Mouse (Mus musculus) adrenal gland, adult 18-20 months (tissue): ENCODE measurements around the gene Etv6. TPM values are rescaled to one million over a fixed set of nuclear protein-coding genes. Genes with fewer than 3 reads are reported as not detected.

ENCODE experiments used
- DNase-seq, 2 experiments: peaks; one replicate each; pipeline ENCODE4 v3.0.0; 2021 to 2022; ENCODE audit warnings: low spot score in 2 of 2
- total RNA-seq, 2 experiments: library from RNA; stranded (reverse); gene quantifications; 1 replicate in 1 of 2; 2 replicates in 1 of 2; pipeline ENCODE4 v1.2.3; 2021

The Etv6 gene
- total RNA-seq, 2 experiments from 2014 or later = 32.6 to 55.2 TPM

DNA sequence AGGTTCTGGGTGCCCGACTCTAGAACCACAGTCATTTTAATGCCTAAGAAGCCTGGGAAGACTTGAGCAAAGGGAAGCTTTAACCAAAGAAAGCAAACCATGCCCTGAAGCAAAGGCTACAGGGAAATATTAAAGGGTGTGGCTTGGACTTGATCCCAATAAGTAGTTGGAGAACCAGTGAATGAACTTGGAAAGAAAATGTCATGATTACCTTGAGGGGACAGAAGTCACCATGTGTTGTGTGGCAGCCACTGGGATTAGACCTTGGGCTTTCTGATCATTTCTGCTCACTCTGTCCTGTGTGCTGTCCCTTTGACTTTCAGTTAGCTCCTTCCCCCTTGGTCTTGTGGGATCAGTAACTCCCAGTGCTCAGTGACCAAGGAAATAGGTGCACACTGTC lies 38.9 kb downstream of the Etv6 start:
- DNase-seq = no peak

DNA sequence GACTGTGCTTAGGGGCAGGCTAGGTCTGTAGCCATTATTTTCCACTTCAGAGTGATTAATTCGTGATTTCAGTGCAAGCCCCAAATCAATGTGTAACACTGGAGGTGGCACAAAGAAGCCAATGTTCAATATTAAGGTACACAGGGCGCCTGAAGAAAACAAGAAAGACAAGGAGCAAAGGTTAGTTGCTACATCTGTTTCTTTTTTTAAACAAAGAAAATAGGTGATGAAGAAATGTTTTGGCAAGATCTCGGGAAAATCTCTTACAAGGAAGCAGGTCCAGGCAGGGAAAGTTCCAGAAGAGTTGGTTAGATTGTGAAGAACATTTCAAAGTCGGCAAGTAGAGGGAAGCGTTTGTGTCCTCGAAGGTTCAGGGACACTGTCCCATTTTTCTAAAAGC lies 39.5 kb downstream of the Etv6 start:
- no peak for DNase-seq

DNA sequence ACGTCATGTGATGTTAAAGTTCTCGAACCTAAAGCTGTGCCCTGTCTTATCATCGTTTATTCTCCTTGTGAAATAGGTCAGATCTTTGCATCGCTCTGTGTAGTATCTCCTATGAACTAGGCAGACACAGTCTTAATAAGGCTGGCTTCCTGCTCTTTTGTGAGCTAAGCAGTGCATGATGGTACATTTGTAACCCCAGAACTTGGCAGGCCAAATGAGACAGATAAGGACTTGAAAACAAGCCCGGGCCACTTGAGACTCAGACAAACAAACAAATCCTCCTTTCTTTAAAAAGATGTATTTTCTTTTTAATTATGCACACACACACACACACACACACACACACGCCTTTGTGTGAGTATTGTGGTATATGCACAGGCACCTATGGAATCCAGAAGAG lies 42.5 kb downstream of the Etv6 start:
- DNase-seq = no peak

DNA sequence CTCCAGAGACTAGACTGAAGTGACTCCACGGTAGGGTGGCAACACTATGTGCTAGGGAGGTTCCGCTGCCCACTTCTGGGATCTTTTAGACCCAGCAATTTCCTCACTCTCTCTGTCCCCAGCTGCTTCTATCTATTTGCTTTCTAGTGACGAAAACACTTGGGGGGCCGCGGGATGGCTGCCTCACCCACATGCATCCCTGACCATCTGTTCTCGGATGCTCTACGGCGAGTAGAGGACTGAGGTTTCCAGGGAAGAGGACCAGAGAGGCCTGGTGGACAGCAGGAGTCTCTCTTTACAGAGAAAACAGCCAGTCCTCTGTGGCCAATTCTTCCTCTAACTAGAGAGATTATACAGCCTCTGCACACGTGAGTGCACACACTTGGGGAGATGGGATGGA lies 43.6 kb downstream of the Etv6 start:
- no peak for DNase-seq

DNA sequence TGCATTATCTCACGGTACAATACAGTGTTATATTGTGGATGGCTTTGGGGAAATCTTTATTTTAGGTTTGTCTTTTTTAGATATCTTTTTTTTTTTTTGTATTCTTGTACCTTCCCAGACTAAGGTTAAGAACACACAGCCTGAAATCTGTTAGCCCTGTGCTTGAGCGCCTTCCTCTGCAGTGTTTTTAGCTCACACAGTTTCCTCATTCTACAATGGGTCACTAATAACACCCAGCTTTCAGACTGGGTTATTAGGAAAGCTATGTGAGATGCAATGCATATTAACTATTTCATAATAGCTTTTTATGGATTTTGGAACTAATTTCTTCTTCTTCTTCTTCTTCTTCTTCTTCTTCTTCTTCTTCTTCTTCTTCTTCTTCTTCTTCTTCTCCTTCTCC lies 44.1 kb downstream of the Etv6 start:
- no peak for DNase-seq

DNA sequence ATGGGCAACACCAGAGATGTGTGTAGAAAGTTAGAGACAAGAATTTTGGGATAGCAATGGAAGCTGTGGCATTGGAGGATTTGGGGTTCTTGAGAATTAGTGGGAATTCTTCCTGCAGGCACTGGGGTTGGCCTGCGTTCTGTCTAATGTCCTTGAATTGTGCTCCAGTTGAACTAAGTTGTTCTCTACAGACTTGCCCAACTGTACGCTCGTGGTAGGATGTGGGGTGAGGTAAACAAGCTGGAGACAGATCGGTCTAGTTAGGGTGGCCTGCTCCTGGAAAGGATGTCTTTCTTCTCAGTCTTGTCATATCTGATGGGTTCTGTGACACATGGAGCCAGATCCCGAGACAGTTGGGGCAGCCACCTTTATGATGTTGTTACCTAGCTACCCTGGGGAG lies 45.4 kb downstream of the Etv6 start:
- DNase-seq = no peak

DNA sequence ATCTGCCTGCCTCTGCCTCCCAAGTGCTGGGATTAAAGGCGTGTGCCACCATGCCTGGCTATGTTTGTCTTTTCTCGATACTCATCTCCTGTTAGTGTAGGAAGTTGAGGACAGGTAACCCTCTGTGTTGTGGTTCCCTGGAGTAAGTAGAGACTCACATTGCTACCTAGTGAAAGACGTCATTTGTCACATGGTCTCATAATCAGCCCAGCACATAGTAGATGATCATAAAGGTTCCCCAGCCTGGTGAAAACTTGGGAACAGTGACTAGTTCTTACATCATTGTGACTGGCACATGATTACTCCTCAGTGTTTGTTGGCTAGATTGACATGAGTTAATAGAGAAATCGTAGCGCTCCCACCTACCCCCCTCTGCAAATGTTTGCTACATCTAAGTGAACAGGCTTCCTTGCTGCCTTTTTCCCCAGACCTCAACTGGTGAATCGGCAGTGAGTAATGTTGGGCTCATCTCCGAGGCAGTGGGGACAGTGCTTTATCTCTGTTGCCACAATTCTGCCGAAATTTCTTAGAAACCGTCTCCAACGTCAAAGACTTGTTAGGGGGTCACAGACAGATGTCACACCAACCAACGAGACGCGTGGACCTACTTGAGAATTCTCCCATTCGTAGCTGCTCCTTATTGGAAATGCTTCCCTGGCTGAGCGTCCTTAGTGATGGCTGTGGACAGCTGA lies 46.9 kb downstream of the Etv6 start:
- DNase-seq = no peak

DNA sequence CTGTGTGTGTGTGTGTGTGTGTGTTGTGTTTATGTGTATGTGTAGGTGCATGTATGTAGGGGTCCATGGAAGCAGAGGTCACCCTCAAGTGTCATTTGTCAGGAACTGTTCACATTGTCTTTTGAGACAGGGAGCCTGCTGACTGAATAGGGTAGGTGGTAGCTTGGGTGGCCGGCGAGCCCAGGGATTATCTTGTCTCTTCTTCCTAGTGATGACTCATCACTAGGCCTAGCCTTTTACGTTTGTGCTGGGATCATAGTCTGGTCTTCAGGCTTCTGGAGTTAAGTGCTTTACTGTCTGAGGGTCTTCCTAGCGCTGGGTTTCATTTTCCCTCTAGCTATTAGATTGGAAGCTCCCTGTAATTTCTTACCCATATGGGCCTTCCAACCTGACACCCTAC lies 47.9 kb downstream of the Etv6 start:
- DNase-seq = no peak

DNA sequence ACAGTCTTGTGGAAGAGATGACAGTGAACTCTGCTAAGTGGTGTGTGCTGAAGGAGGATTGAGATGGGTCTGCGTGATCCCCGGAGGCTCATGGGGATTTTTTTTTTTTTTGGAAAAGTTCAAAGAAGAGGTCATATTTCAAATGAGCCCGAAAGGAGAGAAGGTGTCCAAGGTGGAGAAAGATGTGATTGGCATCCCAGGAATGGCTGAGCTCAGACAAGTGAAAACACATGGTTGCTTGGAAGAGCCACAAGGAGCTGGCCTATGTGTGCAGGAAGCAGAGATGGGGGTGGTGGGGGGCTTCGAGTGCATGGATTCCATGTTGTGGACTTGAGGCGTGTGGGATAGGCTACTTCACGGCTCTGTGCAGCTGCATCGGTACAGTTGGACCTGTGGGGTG lies 50.9 kb downstream of the Etv6 start:
- no peak for DNase-seq

DNA sequence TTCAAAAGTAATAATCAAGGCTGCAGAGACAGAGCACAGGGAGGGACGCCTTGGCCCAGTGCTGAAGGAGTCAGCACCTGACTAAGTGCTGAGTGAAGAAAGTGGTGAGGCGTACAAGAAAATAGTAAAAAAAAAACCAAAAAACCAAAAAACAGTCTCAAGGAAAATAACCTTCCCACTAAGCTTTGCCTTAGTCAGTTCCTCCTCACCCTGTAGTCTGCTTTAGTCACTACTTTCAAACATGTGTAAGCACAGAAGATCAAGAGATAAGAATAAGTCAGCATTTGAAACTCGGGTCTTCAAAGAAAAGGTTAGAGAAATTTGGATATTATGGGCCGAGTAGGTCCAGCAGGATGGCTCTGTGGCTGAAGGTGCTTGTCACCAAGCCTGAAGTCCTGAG lies 52.2 kb downstream of the Etv6 start:
- DNase-seq = no peak

DNA sequence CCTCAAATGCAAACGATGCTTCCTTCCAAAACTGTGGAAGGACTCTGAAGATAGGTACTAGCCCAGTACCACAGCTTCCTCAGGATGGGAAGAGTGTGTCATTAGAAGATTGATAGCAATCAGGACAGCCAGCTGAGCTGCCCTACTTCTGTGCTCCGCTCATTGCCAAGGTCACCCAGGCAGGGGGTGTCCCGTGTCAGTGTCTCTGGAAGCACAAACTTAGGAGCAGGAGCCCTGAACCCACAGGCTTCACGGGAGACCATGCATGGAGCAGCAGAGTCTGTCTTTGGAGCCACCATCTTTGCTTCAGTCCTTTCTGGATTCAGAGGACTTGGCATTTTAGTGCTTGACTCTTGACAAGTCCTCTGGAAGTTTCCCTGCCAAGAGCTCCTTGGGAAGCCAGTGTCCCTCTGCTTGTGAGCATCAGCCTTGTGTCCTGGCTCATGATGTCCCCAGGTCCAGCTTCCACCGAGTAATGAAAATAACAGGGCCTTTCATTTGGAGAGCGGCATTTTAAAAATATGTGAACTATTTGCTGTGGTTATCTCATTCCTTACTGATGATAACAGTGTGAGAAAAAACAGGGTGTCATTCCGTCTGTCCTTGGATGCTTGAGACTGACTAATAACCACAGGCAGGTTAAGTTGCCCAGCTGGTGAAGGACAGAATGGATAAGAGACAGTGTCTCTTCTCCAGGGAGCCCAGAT lies 54.3 kb downstream of the Etv6 start:
- DNase-seq = no peak

DNA sequence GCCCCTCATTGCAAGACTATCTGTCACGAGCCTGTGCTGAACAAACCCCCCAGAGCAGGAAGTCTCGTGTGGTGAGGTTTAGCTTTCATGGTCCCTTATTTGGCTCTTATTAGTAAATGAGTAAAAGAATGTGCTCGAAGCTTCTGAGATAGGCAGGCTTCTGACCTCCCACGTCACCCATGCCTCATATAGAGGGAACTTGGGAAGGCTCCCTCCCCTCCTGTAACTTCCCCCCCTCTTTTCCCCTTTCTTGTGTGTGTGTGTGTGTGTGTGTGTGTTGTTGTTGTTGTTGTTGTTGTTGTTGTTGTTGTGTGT lies 54.8 kb downstream of the Etv6 start:
- DNase-seq = no peak

DNA sequence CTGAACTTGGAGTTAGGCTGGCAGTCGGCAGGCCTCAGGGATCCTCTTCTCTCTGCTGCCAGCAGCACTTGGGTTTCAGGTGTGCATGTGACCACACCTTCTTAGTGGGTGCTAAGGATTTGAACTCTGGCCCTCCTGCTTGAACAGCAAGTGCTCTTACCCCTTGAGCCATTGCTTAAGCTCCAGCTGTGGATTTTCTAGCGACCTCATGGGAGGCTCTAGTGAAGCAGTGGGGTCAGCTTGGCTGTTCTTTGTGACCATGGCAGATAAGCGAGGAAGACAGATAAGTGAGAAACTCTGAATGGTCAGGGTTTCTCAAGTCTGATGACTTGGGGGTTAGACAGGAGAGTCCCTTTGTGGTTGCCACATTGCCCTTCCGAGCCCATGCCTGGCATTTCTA lies 55.4 kb downstream of the Etv6 start:
- no peak for DNase-seq

DNA sequence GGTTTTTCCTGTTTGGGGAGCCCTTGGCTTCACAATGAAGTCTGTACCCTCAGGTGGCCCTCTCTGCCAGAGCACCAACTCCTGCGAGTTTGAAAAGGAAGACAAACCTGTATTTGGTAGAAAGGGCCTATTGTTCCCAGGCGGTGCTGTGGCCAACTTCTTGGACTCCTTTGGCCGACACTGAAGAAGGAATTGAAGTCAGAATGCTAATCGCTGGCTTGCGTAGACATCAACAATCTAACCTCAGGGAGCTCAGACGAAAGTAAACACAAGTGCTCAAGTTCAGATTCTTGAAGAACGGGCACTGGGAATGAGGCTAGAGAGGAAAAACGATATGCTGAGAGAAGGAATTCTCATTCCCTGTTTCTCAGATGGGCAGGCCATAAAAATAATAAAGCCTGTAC lies 55.9 kb downstream of the Etv6 start:
- DNase-seq = no peak

DNA sequence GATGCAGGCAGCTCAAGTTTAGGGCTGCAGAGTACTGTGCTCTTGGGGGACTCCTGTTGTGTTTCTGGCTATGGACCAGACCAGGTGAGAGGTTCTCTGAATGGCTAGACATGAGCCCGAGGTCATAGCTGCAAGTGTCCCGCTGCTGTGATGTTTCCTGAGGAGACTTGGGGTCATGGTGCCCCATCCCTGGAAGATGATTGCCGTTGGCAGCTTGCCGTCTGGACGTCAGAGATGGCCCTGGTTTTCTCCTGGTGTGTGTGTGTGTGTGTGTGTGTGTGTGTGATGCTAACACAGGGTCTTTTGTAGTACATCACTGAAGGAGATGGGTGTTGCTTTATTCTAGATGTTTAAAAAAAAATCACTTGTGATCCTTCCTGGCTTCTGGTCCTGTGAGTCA lies 58.6 kb downstream of the Etv6 start:
- DNase-seq = no peak

DNA sequence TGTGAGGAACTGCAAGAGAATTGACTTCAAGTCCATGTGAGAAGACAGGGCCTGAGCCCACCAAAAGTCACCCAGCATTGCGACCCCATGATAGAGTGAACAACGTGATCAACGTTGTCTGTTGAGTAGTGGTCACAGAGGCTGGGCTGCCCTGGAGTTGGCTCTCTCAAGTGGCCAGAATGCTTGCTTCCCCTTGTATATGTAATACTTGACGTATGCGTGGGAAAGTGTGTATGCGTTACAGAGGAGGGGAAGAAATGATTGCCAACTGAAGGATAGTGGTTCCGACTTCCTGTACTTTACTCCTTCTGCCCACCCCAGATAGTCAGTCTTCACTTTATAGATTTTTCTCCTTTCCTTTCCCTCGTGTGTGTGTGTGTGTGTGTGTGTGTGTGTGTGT lies 59.1 kb downstream of the Etv6 start:
- no peak for DNase-seq

DNA sequence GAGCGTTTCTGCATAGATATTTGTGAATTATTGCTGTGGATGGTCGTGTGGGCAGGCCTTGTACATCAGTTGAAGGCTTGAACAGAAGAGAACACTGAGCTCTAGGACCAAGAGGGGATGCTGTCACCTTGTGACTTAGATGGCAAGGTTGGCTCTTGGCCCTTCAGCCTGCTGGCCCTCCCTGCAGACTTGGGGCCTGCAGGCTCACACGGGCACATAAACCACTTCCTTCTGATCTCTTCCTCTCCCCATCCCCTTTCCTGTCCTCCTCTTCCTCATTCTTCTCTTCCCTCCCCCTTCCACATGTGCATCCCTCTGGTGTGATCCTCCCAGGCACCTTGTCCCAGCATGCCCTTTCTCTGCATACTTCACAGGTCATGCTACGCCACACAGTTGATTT lies 60.1 kb downstream of the Etv6 start:
- no peak for DNase-seq

DNA sequence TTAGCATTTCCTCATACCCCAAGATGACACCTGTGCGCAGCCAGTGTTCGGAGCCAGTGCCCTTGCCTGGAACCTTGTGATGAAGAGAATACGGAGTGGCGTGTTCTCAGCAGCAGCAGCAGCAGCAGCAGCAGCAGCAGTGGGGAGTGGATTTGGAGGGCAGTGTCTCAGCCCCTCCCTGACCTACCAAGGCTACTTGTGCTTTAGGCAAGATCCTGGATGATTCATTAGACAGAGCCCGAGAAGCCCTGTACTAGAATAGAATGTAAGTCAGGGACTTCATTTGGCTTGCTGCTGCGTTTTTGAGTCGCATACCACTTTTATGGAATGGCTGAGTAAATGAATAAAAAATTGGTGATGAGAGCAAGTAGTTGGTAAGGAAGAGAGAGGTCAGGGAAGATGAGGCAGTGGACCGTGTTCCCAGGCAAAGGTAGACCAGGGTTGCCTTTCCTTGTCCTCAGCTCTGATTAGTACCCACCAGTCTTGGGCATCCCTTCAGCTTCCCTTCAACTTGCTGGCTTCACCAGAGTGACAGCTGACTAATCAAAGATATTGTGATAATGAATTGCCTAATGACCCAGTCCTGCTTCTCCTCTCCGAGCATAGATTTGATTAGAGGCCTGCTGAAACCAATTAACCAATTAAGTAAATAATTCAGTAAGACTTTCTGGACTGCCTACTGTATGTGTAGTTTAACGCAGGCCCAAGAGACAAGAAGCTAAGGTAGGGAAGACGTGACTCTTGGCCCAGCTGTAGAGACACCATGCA lies 64.7 kb downstream of the Etv6 start:
- no peak for DNase-seq

DNA sequence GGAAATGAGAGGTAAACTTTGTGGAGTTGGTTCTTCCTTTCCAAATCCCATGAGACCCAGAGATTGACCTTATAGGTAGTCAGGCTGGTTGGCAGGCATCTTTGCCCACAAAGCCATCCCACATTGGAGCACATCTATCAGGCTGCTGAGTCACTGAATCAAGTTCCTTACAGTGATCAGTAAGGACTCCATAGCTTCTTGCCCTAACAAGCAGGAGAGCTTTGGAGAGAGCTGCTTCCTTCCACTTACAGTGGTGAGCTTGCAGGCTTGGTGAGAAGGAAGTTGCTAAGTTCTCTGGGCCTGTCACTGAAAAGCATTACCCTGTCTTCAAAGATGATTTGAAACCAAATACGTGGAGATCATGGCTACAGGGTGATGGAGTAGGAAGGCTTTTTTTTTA lies 66.9 kb downstream of the Etv6 start:
- no peak for DNase-seq

DNA sequence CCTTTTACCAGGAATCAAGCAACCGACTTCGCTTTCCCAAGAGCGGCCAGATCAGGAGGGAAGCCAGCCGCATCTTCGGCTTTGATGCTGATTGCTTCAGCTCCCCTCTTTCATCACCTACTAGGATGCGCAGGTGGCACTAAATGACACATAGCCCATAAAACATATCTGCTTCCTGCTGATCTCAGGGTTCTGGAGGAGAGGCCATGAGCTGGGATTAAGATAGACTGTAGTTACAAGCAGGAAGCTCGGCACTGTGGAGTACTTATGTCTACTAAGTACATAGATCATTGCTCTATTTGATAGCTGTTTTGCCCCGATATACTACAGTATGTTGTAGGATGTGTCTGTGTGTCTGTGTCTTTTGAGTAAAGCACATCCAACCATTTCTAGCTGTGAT lies 68.0 kb downstream of the Etv6 start:
- DNase-seq = no peak

DNA sequence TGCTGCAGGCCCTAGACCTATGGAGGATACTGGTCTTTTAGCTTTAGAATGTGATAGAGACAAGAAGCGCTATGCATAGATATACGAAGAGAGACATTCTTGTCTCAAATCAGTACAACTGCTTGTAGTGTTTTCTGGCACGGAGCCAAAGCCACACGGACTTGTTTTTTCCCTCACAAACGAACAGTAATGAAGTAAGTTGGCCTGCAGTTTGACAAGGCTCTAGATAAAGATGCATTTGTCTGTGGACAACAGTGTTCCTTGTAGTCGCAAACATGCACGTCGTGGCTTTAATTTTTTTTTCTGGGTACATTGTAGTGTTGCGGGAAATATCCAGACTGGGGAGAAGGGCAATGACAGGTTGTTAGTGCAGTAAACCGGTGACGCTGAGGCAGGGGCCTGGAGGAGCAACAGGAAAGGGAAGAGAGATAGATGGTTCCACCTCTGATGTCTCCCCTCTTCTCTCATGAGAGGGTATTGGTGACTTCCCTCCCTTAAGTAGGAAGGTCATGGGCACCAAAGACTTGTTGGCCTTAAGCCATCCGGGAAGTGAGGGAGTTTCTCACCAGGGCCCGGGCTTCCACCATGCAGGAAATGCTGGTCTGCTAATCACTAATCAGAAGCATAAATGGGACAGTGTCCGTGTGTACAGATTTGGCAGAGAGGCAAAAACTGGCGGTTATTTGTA lies 70.2 kb downstream of the Etv6 start:
- DNase-seq = no peak

DNA sequence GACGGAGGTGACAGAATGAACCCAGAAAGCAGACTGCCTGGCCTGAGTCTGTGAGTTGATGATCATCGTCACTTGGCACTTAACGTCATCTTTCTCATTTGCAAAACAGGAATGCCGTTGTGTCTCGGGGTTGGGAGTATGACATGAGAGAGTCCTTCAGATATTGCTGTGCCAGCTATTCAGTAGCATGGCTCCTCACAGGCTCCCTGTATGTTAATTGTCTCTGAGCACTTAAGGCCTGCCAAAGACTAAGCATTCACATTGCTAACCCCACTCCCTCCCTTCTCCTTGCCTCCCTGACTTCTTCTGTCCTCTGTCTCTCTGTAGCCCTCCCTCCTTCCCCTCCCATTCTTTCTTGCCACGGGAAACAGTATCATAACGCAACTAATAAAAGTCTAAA lies 72.2 kb downstream of the Etv6 start:
- no peak for DNase-seq
